Mouse (Mus musculus): Measurements from ENCODE around the gene Epha7.

The Epha7 gene

GRCm38 (mm10) chr4:28901496-28901895 is 88.6 kb downstream of the Epha7 start:
- 38% methylated on average over 5 of the region's 5 CpGs for WGBS

GRCm38 (mm10) chr4:28902004-28902704 is 89.2 kb downstream of the Epha7 start:
- WGBS: 68% methylated on average over 4 of the region's 4 CpGs

GRCm38 (mm10) chr4:28906985-28907384 is 94.1 kb downstream of the Epha7 start:
- 93% methylated on average over 2 of the region's 2 CpGs for WGBS

- 42% methylated on average over 4 of the region's 4 CpGs for WGBS
Observed at GRCm38 (mm10) chr4:28910127-28910526, 97.2 kb downstream of the Epha7 start.

DNA sequence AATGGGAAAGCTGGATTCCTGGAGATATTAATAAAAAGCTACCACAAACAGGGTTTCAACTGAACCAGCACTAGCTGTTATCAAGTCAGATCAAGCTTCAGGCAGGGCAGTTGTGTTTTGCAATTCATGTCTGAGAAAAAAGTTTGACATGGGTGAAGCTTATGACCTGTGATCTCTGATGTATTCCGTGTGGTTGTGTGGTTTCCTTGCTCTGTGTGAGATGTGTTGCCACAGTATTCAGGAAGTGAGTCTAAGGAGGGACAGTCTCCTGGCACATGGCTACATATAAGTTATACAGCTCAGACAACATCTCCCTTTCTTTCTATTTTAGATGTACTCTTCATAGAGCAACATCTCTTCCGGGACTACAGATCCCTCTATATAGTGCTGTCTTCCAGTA is 99.1 kb downstream of the Epha7 start:
- WGBS: 75% methylated on average over 2 of the region's 2 CpGs

DNA sequence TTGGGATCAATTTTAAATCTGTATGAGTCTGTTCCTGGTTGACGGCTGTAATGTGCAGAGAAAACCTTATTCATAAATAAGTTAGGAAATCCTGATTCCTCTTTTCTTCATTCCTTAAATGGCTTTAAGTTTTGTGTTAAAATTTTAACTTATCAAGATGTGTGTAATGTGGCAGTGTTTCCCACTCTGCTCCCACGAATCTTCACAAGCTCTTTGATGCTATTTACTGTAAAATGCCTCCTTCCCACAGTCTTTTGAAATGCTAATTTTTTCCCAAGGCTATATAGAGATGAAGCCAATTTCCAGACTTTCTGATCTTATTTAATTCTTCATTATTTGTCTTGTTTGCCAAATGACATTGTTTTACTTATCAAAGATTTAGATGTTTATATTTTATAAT is 100.7 kb downstream of the Epha7 start:
- WGBS: 45% methylated on average over 2 of the region's 2 CpGs

- 90% methylated on average over 6 of the region's 6 CpGs for WGBS
Observed at GRCm38 (mm10) chr4:28920645-28921044, 107.7 kb downstream of the Epha7 start.

DNA sequence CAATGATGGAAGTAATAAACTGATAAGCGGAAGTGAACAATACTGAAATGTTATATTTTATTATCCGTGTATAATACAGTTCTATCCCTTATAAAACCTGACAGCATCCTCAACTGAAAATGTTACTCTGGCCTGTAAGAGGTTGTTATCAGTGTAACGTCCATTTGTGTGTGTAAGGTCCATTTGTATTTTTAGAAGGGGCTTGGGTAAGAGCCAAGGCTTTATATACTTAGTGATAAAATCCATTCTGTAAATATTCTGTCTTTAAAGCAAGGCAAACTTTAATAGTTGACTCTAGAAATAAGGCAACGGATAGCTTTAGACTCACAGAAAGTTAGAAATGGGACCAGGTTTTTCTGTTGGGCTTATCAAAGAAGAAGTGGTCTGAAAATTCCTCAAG is 113.1 kb downstream of the Epha7 start:
- 86% methylated on average over 4 of the region's 4 CpGs for WGBS

GRCm38 (mm10) chr4:28933431-28933830 is 120.5 kb downstream of the Epha7 start:
- 64% methylated on average over 4 of the region's 4 CpGs for WGBS

GRCm38 (mm10) chr4:28934802-28935201 is 121.9 kb downstream of the Epha7 start:
- WGBS: 55% methylated on average over 10 of the region's 10 CpGs

GRCm38 (mm10) chr4:28935567-28935966 is 122.6 kb downstream of the Epha7 start:
- WGBS: 46% methylated on average over 11 of the region's 11 CpGs

- WGBS: 95% methylated on average over 2 of the region's 2 CpGs
Observed at GRCm38 (mm10) chr4:28940710-28941109, 127.8 kb downstream of the Epha7 start.

GRCm38 (mm10) chr4:28944237-28944636 is 131.3 kb downstream of the Epha7 start:
- 87% methylated on average over 6 of the region's 6 CpGs for WGBS

GRCm38 (mm10) chr4:28960889-28961560 is 148.1 kb downstream of the Epha7 start:
- 91% methylated on average over 9 of the region's 9 CpGs for WGBS

- 61% methylated on average over 3 of the region's 3 CpGs for WGBS
Observed at GRCm38 (mm10) chr4:28967584-28968315, 154.8 kb downstream of the Epha7 start.

DNA sequence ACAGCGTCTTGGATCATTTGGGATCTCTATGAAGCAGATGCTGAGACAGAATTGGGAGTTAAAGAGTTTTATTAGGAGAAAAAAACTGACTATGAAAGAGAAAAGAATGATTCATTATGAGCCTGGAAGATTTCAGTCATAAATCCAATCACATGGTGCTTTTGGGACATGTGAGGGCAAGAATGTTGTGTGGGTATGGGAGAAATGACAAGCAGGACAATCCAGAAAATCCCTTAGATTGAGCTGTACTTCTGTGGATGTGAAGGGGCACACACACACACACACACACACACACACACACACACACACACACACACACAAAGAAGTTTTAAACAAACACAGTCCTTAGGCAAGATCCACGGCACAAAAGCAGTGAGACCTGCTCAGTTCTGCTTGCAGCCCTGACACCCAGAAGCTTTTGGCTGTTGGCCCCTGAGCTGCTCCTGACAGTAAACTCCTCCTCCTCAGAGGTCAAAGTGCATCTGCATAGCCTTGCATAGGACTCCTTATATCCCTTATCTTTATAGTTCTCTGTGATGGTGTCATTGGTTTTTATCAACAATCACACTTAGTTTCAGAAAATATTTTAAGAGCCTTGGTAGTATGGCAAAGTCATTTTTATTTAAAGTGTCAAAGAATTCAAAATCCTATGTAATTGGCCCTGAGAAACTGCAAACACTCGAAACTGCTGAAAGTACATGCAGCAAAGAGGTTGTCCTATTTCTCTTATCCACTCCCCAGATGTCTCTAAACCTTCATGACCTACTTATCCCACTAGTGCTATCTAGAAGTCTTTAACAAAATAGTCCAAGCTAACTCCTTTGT is 185.7 kb downstream of the Epha7 start:
- WGBS: 57% methylated on average over 3 of the region's 3 CpGs

GRCm38 (mm10) chr4:28999287-28999595 is 186.3 kb downstream of the Epha7 start:
- WGBS: 63% methylated on average over 2 of the region's 2 CpGs

DNA sequence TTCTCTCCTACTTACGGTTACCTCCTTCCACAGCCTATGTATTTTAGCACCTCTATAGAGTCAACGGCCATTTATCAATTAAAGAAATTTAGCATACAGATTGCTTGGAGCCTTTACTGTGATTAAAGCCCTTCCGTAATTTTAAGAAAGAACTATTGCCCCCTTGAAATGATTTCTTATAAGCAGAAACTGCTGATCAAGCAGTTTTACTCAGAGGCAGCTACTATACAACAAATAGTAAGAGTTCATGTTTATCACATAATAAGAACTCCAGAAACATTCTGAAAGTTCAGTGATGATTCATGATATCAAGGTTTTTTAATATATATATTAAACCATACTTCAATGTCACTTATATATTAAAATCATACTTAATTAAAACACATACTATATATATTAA is 197.4 kb downstream of the Epha7 start:
- WGBS: 97% methylated on average over 3 of the region's 3 CpGs
